Mouse (Mus musculus) heart, embryonic 16.5 days (tissue): ENCODE data around the gene Tpst1. TPM values are rescaled to one million over a fixed set of nuclear protein-coding genes. Genes with fewer than 3 reads are reported as not detected.

Experiments used
- ATAC-seq: fragments of 200-750 bp; cut with Nextera tagmentation; replicated peaks from 2 replicates; pipeline ENCODE4 v1.8.0; 2017; ENCODE audit warnings: moderate number of reproducible peaks; ENCODE audit not compliant: insufficient read depth, low FRiP score; ENCODE audit errors: extremely low read depth
- H3K27ac ChIP-seq: fragments of 300-500 bp; sonication (generic); 2 replicates; pipeline ENCODE4 v1.5.1; 2014; ENCODE audit warnings: mild to moderate bottlenecking, low read length, control low read depth, moderate library complexity
- H3K27me3 ChIP-seq: fragments of 300-500 bp; sonication (generic); 2 replicates; pipeline ENCODE4 v1.6.1; 2014; ENCODE audit warnings: low read length, mixed read lengths; ENCODE audit not compliant: control insufficient read depth, insufficient read depth
- H3K36me3 ChIP-seq: fragments of 300-500 bp; sonication (generic); 2 replicates; pipeline ENCODE4 v1.6.1; 2014; ENCODE audit not compliant: control insufficient read depth, insufficient read depth
- H3K4me1 ChIP-seq: fragments of 300-500 bp; sonication (generic); 2 replicates; pipeline ENCODE4 v1.6.1; 2014; ENCODE audit warnings: low read length, mixed read lengths; ENCODE audit not compliant: control insufficient read depth, insufficient read depth
- H3K4me2 ChIP-seq: fragments of 300-500 bp; sonication (generic); 2 replicates; pipeline ENCODE4 v1.6.1; 2014; ENCODE audit warnings: low read depth, mild to moderate bottlenecking, control low read depth, low read length
- H3K4me3 ChIP-seq: fragments of 300-500 bp; sonication (generic); 2 replicates; pipeline ENCODE4 v1.5.1; 2014; ENCODE audit warnings: mild to moderate bottlenecking, control low read depth, low read length
- H3K9ac ChIP-seq: fragments of 300-500 bp; sonication (generic); 2 replicates; pipeline ENCODE4 v1.6.1; 2014; ENCODE audit warnings: low read length, control low read depth
- H3K9me3 ChIP-seq: fragments of 300-500 bp; sonication (generic); replicated peaks from 2 replicates; pipeline ENCODE4 v1.6.1; 2016; ENCODE audit warnings: low read length; ENCODE audit not compliant: control insufficient read depth
- WGBS: fragments of 180-500 bp; shearing (Covaris S2); extraction: QIAGEN DNeasy Blood & Tissue Kit; methylation state at CpG from one replicate; pipeline ENCODE4 v1.1.7; 2014; 5-methylcytosine and 5-hydroxymethylcytosine counted together
- polyA plus RNA-seq: library from polyadenylated mRNA; unstranded; fragments of >200 nt; fragmentation: Nextera tagmentation; extraction: Ambion mirVana; gene quantifications from 2 replicates; pipeline ENCODE4 v1.2.1, GENCODE M21; 2015

Tpst1 gene
- polyA plus RNA-seq, 1 experiment from 2014 or later = 26.5 TPM

GRCm38 (mm10) chr5:130089626-130090393 lies 16.7 kb downstream of the Tpst1 start:
- ATAC-seq = no peak
- Histone ChIP-seq H3K4me2 (no peak overlapping the region), H3K27ac (no peak overlapping the region), H3K27me3 (no peaks in the 10 kb centered on the region), H3K9ac (no peak overlapping the region), H3K4me3 (no peak overlapping the region), H3K9me3 (0 out of 2 replicates have a peak, but pooled peaks cover 2% of the 10 kb centered on the region), H3K4me1 (no peaks in the 10 kb centered on the region), H3K36me3 (no peaks in the 10 kb centered on the region)
- WGBS = 77% methylated on average over 18 of the region's 18 CpGs

DNA sequence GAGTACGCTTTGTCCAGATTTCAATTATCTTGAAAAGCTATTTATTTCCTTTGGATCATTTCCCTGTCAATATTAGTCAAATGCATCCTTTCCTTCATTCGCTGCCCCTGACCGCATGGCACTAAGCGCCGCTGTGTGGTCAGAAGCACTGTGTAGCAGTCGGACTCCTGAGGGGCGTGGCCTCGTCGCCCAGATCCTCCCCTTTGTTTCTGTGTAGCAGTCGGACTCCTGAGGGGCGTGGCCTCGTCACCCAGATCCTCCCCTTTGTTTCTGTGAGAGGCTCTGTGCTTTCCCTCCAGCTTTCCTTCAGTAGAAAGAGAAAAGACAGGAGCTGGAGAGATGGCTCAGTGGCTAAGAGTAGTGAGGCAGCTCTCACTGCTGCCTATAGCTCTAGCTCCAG lies 23.6 kb downstream of the Tpst1 start:
- 72% methylated on average over 12 of the region's 12 CpGs for WGBS
- no peaks in the 10 kb centered on the region for H3K9me3 ChIP-seq
- no peak for ATAC-seq
- H3K27me3 ChIP-seq = no peaks in the 10 kb centered on the region
- no peak overlapping the region for H3K4me2 ChIP-seq
- no peaks in the 10 kb centered on the region; the same call in 1 of the 2 replicates for H3K36me3 ChIP-seq
- H3K4me3 ChIP-seq = no peak overlapping the region
- H3K27ac ChIP-seq = no peak overlapping the region
- H3K4me1 ChIP-seq = peaks cover 9% of the 10 kb centered on the region
- no peak overlapping the region for H3K9ac ChIP-seq

- no peaks in the 10 kb centered on the region for H3K27me3 ChIP-seq
- H3K4me2 ChIP-seq = no peak overlapping the region
- no peak overlapping the region for H3K9ac ChIP-seq
- no peaks in the 10 kb centered on the region for H3K9me3 ChIP-seq
- WGBS = 42% methylated on average over 2 of the region's 2 CpGs
- H3K27ac ChIP-seq = no peak overlapping the region
- peaks cover 9% of the 10 kb centered on the region for H3K4me1 ChIP-seq
- ATAC-seq = no peak
- peaks cover 3% of the 10 kb centered on the region for H3K36me3 ChIP-seq
- H3K4me3 ChIP-seq = no peak overlapping the region
Observed at GRCm38 (mm10) chr5:130097837-130098236, 24.7 kb downstream of the Tpst1 start.

DNA sequence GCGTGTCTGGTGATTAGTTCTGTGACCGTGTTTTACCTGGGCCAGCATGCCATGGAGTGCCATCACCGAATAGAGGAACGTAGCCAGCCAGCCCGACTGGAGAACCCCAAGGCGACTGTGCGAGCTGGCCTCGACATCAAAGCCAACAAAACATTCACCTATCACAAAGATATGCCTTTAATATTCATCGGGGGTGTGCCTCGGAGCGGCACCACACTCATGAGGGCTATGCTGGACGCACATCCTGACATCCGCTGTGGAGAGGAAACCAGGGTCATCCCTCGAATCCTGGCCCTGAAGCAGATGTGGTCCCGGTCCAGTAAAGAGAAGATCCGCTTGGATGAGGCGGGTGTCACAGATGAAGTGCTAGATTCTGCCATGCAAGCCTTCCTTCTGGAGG lies 28.6 kb downstream of the Tpst1 start:
- Histone ChIP-seq H3K9me3 (no peaks in the 10 kb centered on the region), H3K27ac (no peak overlapping the region), H3K4me1 (peaks cover 9% of the 10 kb centered on the region), H3K9ac (no peak overlapping the region), H3K36me3 (peaks cover 3% of the 10 kb centered on the region), H3K4me2 (no peak overlapping the region), H3K27me3 (no peaks in the 10 kb centered on the region), H3K4me3 (no peak overlapping the region)
- 94% methylated on average over 17 of the region's 17 CpGs for WGBS
- no peak for ATAC-seq

DNA sequence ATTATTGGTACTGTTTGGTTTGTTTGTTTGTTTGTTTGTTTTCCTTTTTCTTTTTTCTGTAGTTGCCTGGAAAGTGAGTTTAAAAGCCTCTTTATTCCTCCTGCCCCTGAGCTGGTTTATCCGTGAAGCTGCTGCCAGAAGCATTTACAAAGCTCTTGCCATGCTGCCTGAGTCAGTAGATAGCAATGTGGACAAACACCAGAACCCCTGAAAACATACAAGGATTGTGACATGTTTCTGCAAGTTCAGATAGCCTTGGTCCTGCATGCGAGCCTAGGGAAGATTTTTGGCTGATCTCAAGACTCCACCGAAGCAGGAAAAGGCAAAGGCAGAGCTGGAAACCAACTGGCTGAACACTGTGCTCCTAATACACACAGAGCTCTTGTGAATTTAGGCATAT lies 36.2 kb downstream of the Tpst1 start:
- Histone ChIP-seq H3K9ac (no peak overlapping the region), H3K27me3 (no peaks in the 10 kb centered on the region), H3K4me1 (no peaks in the 10 kb centered on the region), H3K27ac (no peak overlapping the region), H3K9me3 (no peaks in the 10 kb centered on the region), H3K36me3 (no peaks in the 10 kb centered on the region), H3K4me3 (no peak overlapping the region), H3K4me2 (no peak overlapping the region)
- ATAC-seq = no peak
- WGBS = 53% methylated on average over 3 of the region's 3 CpGs

GRCm38 (mm10) chr5:130110632-130111464 lies 37.7 kb downstream of the Tpst1 start:
- Histone ChIP-seq H3K9me3 (no peaks in the 10 kb centered on the region), H3K4me2 (no peak overlapping the region), H3K4me1 (no peaks in the 10 kb centered on the region), H3K9ac (no peak overlapping the region), H3K27ac (no peak overlapping the region), H3K36me3 (no peaks in the 10 kb centered on the region), H3K4me3 (no peak overlapping the region), H3K27me3 (no peaks in the 10 kb centered on the region)
- WGBS = 84% methylated on average over 12 of the region's 12 CpGs
- ATAC-seq = no peak

DNA sequence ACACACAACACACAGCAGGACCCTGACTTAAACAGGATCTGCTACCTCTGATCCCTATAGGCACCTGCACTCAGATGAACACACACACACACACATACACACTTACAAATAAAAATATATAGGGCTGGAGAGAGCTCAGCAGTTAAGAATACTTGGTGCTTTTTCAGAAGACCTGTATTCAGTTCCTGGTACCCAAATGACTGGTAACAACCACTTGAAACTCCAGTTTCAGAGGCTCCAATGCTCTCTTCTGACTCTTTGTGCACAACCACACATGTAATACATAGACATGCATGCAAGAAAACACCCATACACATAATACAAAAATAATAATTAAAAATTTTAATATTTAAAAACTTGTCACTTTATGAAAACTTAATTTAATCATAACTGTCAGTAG lies 39.5 kb downstream of the Tpst1 start:
- no peaks in the 10 kb centered on the region for H3K36me3 ChIP-seq
- ATAC-seq = no peak
- H3K27ac ChIP-seq = no peak overlapping the region
- H3K9ac ChIP-seq = no peak overlapping the region
- no peaks in the 10 kb centered on the region for H3K27me3 ChIP-seq
- H3K4me1 ChIP-seq = no peaks in the 10 kb centered on the region
- no peak overlapping the region for H3K4me3 ChIP-seq
- H3K4me2 ChIP-seq = no peak overlapping the region
- H3K9me3 ChIP-seq = no peaks in the 10 kb centered on the region

DNA sequence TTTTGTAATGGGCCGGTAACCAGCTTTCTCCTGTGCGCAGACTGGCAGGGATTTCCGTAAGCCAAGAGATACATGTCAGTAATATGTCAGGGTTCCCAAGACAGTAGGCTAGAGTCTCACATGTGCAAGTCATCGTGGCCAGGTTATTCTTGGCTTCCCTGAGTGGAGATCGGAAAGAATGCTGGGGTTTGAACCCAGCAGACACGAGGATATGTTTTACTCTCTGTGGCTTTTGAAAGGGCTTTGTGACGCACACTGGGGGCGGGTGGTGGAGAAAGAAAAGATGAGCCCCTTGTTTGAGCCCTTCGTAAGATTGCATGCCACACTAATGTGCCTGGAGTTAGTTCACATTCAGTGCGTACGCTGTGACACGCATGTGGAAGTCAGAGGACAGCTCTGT lies 43.0 kb downstream of the Tpst1 start:
- no peaks in the 10 kb centered on the region for H3K9me3 ChIP-seq
- no peaks in the 10 kb centered on the region for H3K27me3 ChIP-seq
- H3K4me2 ChIP-seq = no peak overlapping the region
- H3K36me3 ChIP-seq = no peaks in the 10 kb centered on the region
- no peak for ATAC-seq
- 78% methylated on average over 12 of the region's 12 CpGs for WGBS
- H3K4me3 ChIP-seq = no peak overlapping the region
- peaks cover 4% of the 10 kb centered on the region; the same call in 1 of the 2 replicates for H3K4me1 ChIP-seq
- H3K9ac ChIP-seq = no peak overlapping the region
- no peak overlapping the region for H3K27ac ChIP-seq

GRCm38 (mm10) chr5:130116857-130117256 lies 43.7 kb downstream of the Tpst1 start:
- no peak overlapping the region for H3K4me3 ChIP-seq
- no peak for ATAC-seq
- no peaks in the 10 kb centered on the region for H3K36me3 ChIP-seq
- no peaks in the 10 kb centered on the region for H3K9me3 ChIP-seq
- no peak overlapping the region for H3K4me2 ChIP-seq
- H3K9ac ChIP-seq = no peak overlapping the region
- H3K27me3 ChIP-seq = no peaks in the 10 kb centered on the region
- H3K27ac ChIP-seq = no peak overlapping the region
- 79% methylated on average over 7 of the region's 7 CpGs for WGBS
- peaks cover 4% of the 10 kb centered on the region; the same call in 1 of the 2 replicates for H3K4me1 ChIP-seq
